Mouse (Mus musculus): ENCODE results near the gene Anxa9.

Anxa9 gene

GRCm38 (mm10) chr3:95282865-95283588 lies 23.9 kb downstream of the Anxa9 start:
- DNase-seq = peak; percentile 89

GRCm38 (mm10) chr3:95282381-95282864 lies 24.6 kb downstream of the Anxa9 start:
- no peak for DNase-seq

GRCm38 (mm10) chr3:95281216-95282126 lies 25.5 kb downstream of the Anxa9 start, which contains the start of the genes Mindy1 and Prune1:
Mindy1 (plus strand) TSS chr3:95281345.
Prune1 (minus strand) TSS chr3:95282076.
- peak; percentile 98 for DNase-seq

GRCm38 (mm10) chr3:95280747-95281146 lies 26.2 kb downstream of the Anxa9 start:
- peak; percentile 31 for DNase-seq

GRCm38 (mm10) chr3:95277149-95277551 lies 29.8 kb downstream of the Anxa9 start:
- peak; percentile 48 for DNase-seq

GRCm38 (mm10) chr3:95276428-95276934 lies 30.5 kb downstream of the Anxa9 start:
- DNase-seq = no peak

GRCm38 (mm10) chr3:95275161-95275560 lies 31.8 kb downstream of the Anxa9 start:
- no peak for DNase-seq

GRCm38 (mm10) chr3:95274453-95274852 lies 32.5 kb downstream of the Anxa9 start:
- DNase-seq = no peak

- DNase-seq = no peak
Observed at GRCm38 (mm10) chr3:95273471-95273870, 33.5 kb downstream of the Anxa9 start.

- no peak for DNase-seq
Observed at GRCm38 (mm10) chr3:95270766-95271364, 36.1 kb downstream of the Anxa9 start.

GRCm38 (mm10) chr3:95269789-95270188 lies 37.2 kb downstream of the Anxa9 start:
- no peak for DNase-seq

- no peak for DNase-seq
Observed at GRCm38 (mm10) chr3:95267855-95268254, 39.1 kb downstream of the Anxa9 start.

GRCm38 (mm10) chr3:95266052-95266451 lies 40.9 kb downstream of the Anxa9 start:
- DNase-seq = no peak

GRCm38 (mm10) chr3:95264724-95265123 lies 42.3 kb downstream of the Anxa9 start:
- DNase-seq = no peak

- DNase-seq = peak; percentile 63
Observed at GRCm38 (mm10) chr3:95263089-95263739, 43.8 kb downstream of the Anxa9 start.

- no peak for DNase-seq
Observed at GRCm38 (mm10) chr3:95261975-95262374, 45.0 kb downstream of the Anxa9 start.

- DNase-seq = no peak
Observed at GRCm38 (mm10) chr3:95256931-95257330, 50.0 kb downstream of the Anxa9 start.

- no peak for DNase-seq
Observed at GRCm38 (mm10) chr3:95250783-95251424, 56.1 kb downstream of the Anxa9 start, which contains the start of gene Bnipl. Bnipl (minus strand) TSS chr3:95251193.

- no peak for DNase-seq
Observed at GRCm38 (mm10) chr3:95250361-95250760, 56.6 kb downstream of the Anxa9 start.

- no peak for DNase-seq
Observed at GRCm38 (mm10) chr3:95247660-95248336, 59.2 kb downstream of the Anxa9 start.
